ENCODE assay signal across 8 mouse cellular contexts in genomic region chr14:47472359-47472742, GRCm38 (mm10). TPM values are rescaled to one million over a fixed set of nuclear protein-coding genes. Genes with fewer than 3 reads are reported as not detected.
DNase-seq lines count a peak whose midpoint lies in the region; ATAC-seq lines count a peak whose summit lies in the region.

No protein-coding gene starts in this region.

- WGBS in hindbrain, embryonic 15.5 days = 0% methylated on average over 35 of the region's 40 CpGs

- peak; percentile 87 for DNase-seq in WW6 (ENCODE audit: low read depth, low spot score)
- peak; percentile 95 to 97 for DNase-seq in cerebellum, postnatal 36 days
- DNase-seq in frontal cortex, postnatal 36 days (ENCODE audit: low spot score in 2 of 2) = peak; percentile 96 to 98
- DNase-seq in layer of hippocampus, postnatal 36 days = peak; percentile 97 to 98
- peak; percentile 94 for DNase-seq in lung, postnatal 25 days (ENCODE audit: low spot score)
- peak; percentile 97 for DNase-seq in retina, embryonic 14.5 days (ENCODE audit: low spot score)
- DNase-seq in thymus, postnatal 36 days = peak; percentile 95

- no peaks in the 10 kb centered on the region for H3K36me3 ChIP-seq in hindbrain, embryonic 15.5 days

- H3K4me2 ChIP-seq in hindbrain, embryonic 15.5 days = peak overlapping the region; percentile 63

- peak overlapping the region; percentile 79 for H3K4me3 ChIP-seq in hindbrain, embryonic 15.5 days

- no peaks in the 10 kb centered on the region for H3K27me3 ChIP-seq in hindbrain, embryonic 15.5 days

- H3K9ac ChIP-seq in hindbrain, embryonic 15.5 days = peak overlapping the region; percentile 94

- peak overlapping the region; percentile 92 for H3K27ac ChIP-seq in hindbrain, embryonic 15.5 days (replicated peaks)

- ATAC-seq in hindbrain, embryonic 15.5 days (ENCODE audit: low FRiP score, low read depth) = peak; percentile 96

- peaks cover 16% of the 10 kb centered on the region for H3K4me1 ChIP-seq in hindbrain, embryonic 15.5 days (replicated peaks)

- H3K9me3 ChIP-seq in hindbrain, embryonic 15.5 days = no peaks in the 10 kb centered on the region

RNA-seq across cellular contexts. Expression of gene Fbxo34, which starts 22.1 kb away (rescaled TPM):
- 29.1 and 31.4 TPM in 2 replicates for polyA plus RNA-seq in hindbrain, embryonic 15.5 days (2015; fragmentation: Nextera tagmentation; extraction: Ambion mirVana)
- total RNA-seq in layer of hippocampus, postnatal 36 days (2021) = 10 to 100 TPM; 84.3 to 89.6 TPM

RNA-seq across cellular contexts. Expression of gene Dlgap5, which starts 54.1 kb away (rescaled TPM):
- polyA plus RNA-seq in hindbrain, embryonic 15.5 days (2015; fragmentation: Nextera tagmentation; extraction: Ambion mirVana) = 8.4 and 10.0 TPM in 2 replicates
- total RNA-seq in layer of hippocampus, postnatal 36 days (2021) = under 1 TPM; 0.37 to 0.86 TPM

Comparison
In these comparisons a context has a peak if more than half of its experiments do, and no peak if none do; other contexts are left out.
1. Peak in every context shown above with its lines: DNase-seq, ATAC-seq, H3K4me3 ChIP-seq and H3K27ac ChIP-seq.